Mouse (Mus musculus) CH12.LX (cell line): Measurements from ENCODE around the gene Msi2.

Experiments used
- CTCF ChIP-seq, 2 experiments: IDR thresholded peaks in 1 of 2; conservative IDR thresholded peaks in 1 of 2; 2 replicates each; pipeline ENCODE4 v1.5.1; 2011 to 2012; ENCODE audit warnings: low read depth in 2 of 2, low read length in 2 of 2, improper control_type of control experiment in 1 of 2, inconsistent platforms in 1 of 2, mild to moderate bottlenecking in 1 of 2, moderate library complexity in 1 of 2
- EP300 ChIP-seq: IDR thresholded peaks from 2 replicates; pipeline ENCODE4 v1.6.1; 2011; ENCODE audit warnings: low read length, improper control_type of control experiment
- MAX ChIP-seq: IDR thresholded peaks from 2 replicates; pipeline ENCODE4 v1.6.1; 2011; ENCODE audit warnings: low read length, improper control_type of control experiment
- POLR2A ChIP-seq: IDR thresholded peaks from 2 replicates; pipeline ENCODE4 v1.6.1; 2011; ENCODE audit warnings: low read depth, mild to moderate bottlenecking, improper control_type of control experiment, low read length

- TF ChIP-seq CTCF (conservative IDR thresholded peaks at IDR 0.05 in 1 of 2, IDR thresholded peaks at IDR 0.05 in 1 of 2; ENCODE audit: low read depth in 2 of 2, low read length in 2 of 2) = no peak
- TF ChIP-seq EP300 = no peak
- TF ChIP-seq POLR2A = no peak
- TF ChIP-seq MAX = no peak
Measured at GRCm38 (mm10) chr11:88538710-88539340, 179.5 kb downstream of the Msi2 start.
